Mouse (Mus musculus) heart, adult 2 months (tissue): ENCODE measurements around the gene Edem3.

ENCODE experiments used
- CTCF ChIP-seq: fragments of 200-600 bp; IDR thresholded peaks from 2 replicates; pipeline ENCODE4 v1.8.1; 2022; ENCODE audit warnings: antibody characterized with exemption, mild to moderate bottlenecking, moderate library complexity
- POLR2A ChIP-seq: fragments of 200-500 bp; IDR thresholded peaks from 2 replicates; pipeline ENCODE4 v1.6.1; 2011; ENCODE audit warnings: mild to moderate bottlenecking, low read depth, low read length, control low read depth; ENCODE audit not compliant: insufficient read depth

DNA sequence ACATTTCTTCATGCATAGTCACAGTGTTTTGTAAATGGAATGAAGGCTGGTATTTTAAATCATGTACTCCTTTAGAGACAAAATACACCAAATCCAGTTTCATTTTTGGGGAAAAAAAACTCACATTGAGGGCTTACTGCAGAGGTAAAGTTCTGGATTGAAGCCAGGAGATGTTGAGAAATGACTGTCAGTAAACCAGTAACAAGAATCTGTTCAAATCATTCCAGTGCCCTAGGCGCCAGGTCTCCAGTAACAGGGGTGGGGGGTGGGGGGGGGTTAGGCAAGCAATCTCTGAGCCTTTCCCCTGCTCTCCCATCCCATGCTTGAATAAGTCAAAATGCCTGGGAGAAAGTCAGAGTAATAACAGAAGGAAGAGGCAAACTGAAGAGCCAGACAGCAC is 100.4 kb downstream of the Edem3 start:
- TF ChIP-seq POLR2A = no peak
- no peak for TF ChIP-seq CTCF
